ENCODE assay signal across 29 mouse cellular contexts in the genomic region with DNA sequence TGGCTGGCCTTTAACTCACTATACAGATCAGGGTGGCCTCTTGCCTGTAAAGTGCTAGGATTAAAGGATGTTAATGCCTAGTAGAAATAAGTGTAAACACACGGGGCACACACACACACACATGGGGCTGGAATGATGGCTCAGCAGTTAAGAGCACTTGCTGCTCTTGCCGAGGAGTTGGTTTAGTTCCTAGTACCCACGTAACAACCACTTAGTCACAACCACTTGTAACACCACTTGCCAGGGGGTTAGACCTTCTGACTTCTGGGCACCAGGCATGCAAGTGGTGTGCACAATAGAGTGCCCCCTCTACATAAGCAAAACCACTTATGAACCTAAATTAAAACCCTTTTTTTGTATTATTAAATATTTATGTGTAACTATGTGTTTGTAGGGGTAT.
"Had no signal": no experiment of that assay in that cellular context is flagged by ENCODE, and none has a peak within 500 bp of the region (broad histone marks: within the 10 kb centered on the region; RNA-seq: fewer than 3 reads in every experiment).

No protein-coding gene starts in this region.

- H3K27me3 ChIP-seq: embryonic facial prominence, embryonic 12.5 days; embryonic facial prominence, embryonic 13.5 days; embryonic facial prominence, embryonic 15.5 days; forebrain, embryonic 12.5 days; forebrain, embryonic 13.5 days; forebrain, embryonic 15.5 days had no signal

- H3K9ac ChIP-seq: embryonic facial prominence, embryonic 12.5 days; embryonic facial prominence, embryonic 13.5 days; embryonic facial prominence, embryonic 15.5 days; forebrain, embryonic 12.5 days; forebrain, embryonic 13.5 days; forebrain, embryonic 15.5 days; forebrain, postnatal 0 days had no signal

- H3K4me2 ChIP-seq: embryonic facial prominence, embryonic 12.5 days; embryonic facial prominence, embryonic 13.5 days; embryonic facial prominence, embryonic 15.5 days; forebrain, embryonic 12.5 days; forebrain, embryonic 13.5 days; forebrain, embryonic 15.5 days had no signal

- DNase-seq: cerebellum, adult 2 months; cerebellum, adult 8-10 months; cerebellum, adult 9-10 months; cerebellum, adult 9-11 months; cerebellum, postnatal 10 days; cerebellum, postnatal 14 days; cerebellum, postnatal 25 days; cerebellum, postnatal 36 days; embryo, embryonic 11 days; forebrain, postnatal 0 days; gastrocnemius, adult 2 months; gastrocnemius, postnatal 10 days; gastrocnemius, postnatal 14 days; gastrocnemius, postnatal 25 days; gastrocnemius, postnatal 36 days; heart, adult 11 months; heart, adult 18-20 months; heart, adult 2 months had no signal

- ATAC-seq: forebrain, embryonic 13.5 days; forebrain, embryonic 14.5 days; forebrain, embryonic 15.5 days; forebrain, embryonic 16.5 days; forebrain, postnatal 0 days had no signal

- H3K9me3 ChIP-seq: embryonic facial prominence, embryonic 10.5 days; embryonic facial prominence, embryonic 12.5 days; embryonic facial prominence, embryonic 13.5 days; embryonic facial prominence, embryonic 15.5 days; forebrain, embryonic 10.5 days; forebrain, embryonic 12.5 days; forebrain, embryonic 13.5 days; forebrain, embryonic 15.5 days had no signal

- H3K4me3 ChIP-seq: embryonic facial prominence, embryonic 10.5 days; embryonic facial prominence, embryonic 12.5 days; embryonic facial prominence, embryonic 13.5 days; embryonic facial prominence, embryonic 15.5 days; erythroblast, embryonic 14.5 days; forebrain, embryonic 10.5 days; forebrain, embryonic 12.5 days; forebrain, embryonic 13.5 days; forebrain, embryonic 15.5 days; gastrocnemius, adult 2 months; heart, adult 2 months had no signal

- H3K27ac ChIP-seq: embryonic facial prominence, embryonic 10.5 days; embryonic facial prominence, embryonic 12.5 days; embryonic facial prominence, embryonic 13.5 days; embryonic facial prominence, embryonic 15.5 days; forebrain, embryonic 10.5 days; forebrain, embryonic 12.5 days; forebrain, embryonic 13.5 days; forebrain, embryonic 15.5 days; gastrocnemius, adult 2 months; heart, adult 2 months had no signal
